Mouse (Mus musculus): Measurements from ENCODE around the gene Fscn3. TPM values are rescaled to one million over a fixed set of nuclear protein-coding genes. Genes with fewer than 3 reads are reported as not detected.

Fscn3 gene
- polyA plus RNA-seq, 1 experiment from 2014 or later: not detected

Other genes with a start within 250 kb of the Fscn3 start
- 18.4 and 21.2 TPM in 2 replicates for gene Zfp800, start 29.8 kb upstream of the Fscn3 start, polyA plus RNA-seq (2015; fragmentation: Nextera tagmentation; extraction: Ambion mirVana)
- 389 and 423 TPM in 2 replicates for gene Arf5, start 4.2 kb upstream of the Fscn3 start, polyA plus RNA-seq (2015; fragmentation: Nextera tagmentation; extraction: Ambion mirVana)
- gene Gcc1, start 601 bp downstream of the Fscn3 start, polyA plus RNA-seq (2015; fragmentation: Nextera tagmentation; extraction: Ambion mirVana): 17.1 and 17.2 TPM in 2 replicates
- gene Pax4, start 21.6 kb downstream of the Fscn3 start, polyA plus RNA-seq (2015; fragmentation: Nextera tagmentation; extraction: Ambion mirVana): 0.48 TPM in 1 of 2 replicates, not detected in the other
- 81.0 and 86.1 TPM in 2 replicates for gene Snd1, start 47.4 kb downstream of the Fscn3 start, polyA plus RNA-seq (2015; fragmentation: Nextera tagmentation; extraction: Ambion mirVana)